Mouse (Mus musculus): Measurements from ENCODE around the gene Fam171a2. TPM values are rescaled to one million over a fixed set of nuclear protein-coding genes. Genes with fewer than 3 reads are reported as not detected.
A peak's percentile ranks its signal among the peaks of the same experiment; 100 is the strongest.

Fam171a2 gene
- polyA plus RNA-seq, 1 experiment = 5.4 TPM

GRCm38 (mm10) chr11:102431018-102431645 lies 16.4 kb downstream of the Fam171a2 start:
- under 1% methylated on average over 7 of the region's 7 CpGs for WGBS
- peak overlapping the region; percentile 65 for H3K27ac ChIP-seq (ENCODE audit: insufficient read depth, low read depth, low read length)
- TF ChIP-seq POLR2A (IDR thresholded peaks at IDR 0.05; ENCODE audit: low read depth, low read length) (peak; percentile 41; the same call in 1 of the 2 replicates), CTCF (IDR thresholded peaks at IDR 0.05; ENCODE audit: extremely low read depth, insufficient read length, insufficient replicate concordance, low read depth, low read length) (peak; percentile 67; the same call in 1 of the 2 replicates)
- H3K27me3 ChIP-seq (ENCODE audit: control insufficient read depth, insufficient read depth, low read length) = no peaks in the 10 kb centered on the region
- peaks cover 8% of the 10 kb centered on the region; the same call in 1 of the 2 replicates for H3K4me1 ChIP-seq (ENCODE audit: control insufficient read depth, insufficient read depth, insufficient read length, low read length)
- H3K4me3 ChIP-seq (ENCODE audit: low read depth, low read length) = peak overlapping the region; percentile 85
- peaks cover 16% of the 10 kb centered on the region for H3K36me3 ChIP-seq (ENCODE audit: control insufficient read depth, insufficient read depth, low read length)

GRCm38 (mm10) chr11:102430121-102431017 lies 17.1 kb downstream of the Fam171a2 start, which contains the start of gene Grn:
Gene Grn (plus strand): TSS chr11:102430315.
- peaks cover 9% of the 10 kb centered on the region for H3K36me3 ChIP-seq (ENCODE audit: control insufficient read depth, insufficient read depth, low read length)
- H3K27ac ChIP-seq (ENCODE audit: insufficient read depth, low read depth, low read length) = peak within 1 kb of the TSS; percentile 65
- peak within 1 kb of the TSS; percentile 85 for H3K4me3 ChIP-seq (ENCODE audit: low read depth, low read length)
- no peaks in the 10 kb centered on the region for H3K27me3 ChIP-seq (ENCODE audit: control insufficient read depth, insufficient read depth, low read length)
- peak; percentile 31; the same call in 1 of the 2 replicates for TF ChIP-seq POLR2A (IDR thresholded peaks at IDR 0.05; ENCODE audit: low read depth, low read length)
- no peak for TF ChIP-seq CTCF (IDR thresholded peaks at IDR 0.05; ENCODE audit: extremely low read depth, insufficient read length, insufficient replicate concordance, low read depth, low read length)
- peaks cover 8% of the 10 kb centered on the region; the same call in 1 of the 2 replicates for H3K4me1 ChIP-seq (ENCODE audit: control insufficient read depth, insufficient read depth, insufficient read length, low read length)
- WGBS = under 1% methylated on average over 29 of the region's 29 CpGs

- Histone ChIP-seq H3K4me3 (ENCODE audit: low read depth, low read length) (no peak overlapping the region; the same call in 1 of the 2 replicates), H3K27me3 (ENCODE audit: control insufficient read depth, insufficient read depth, low read length) (no peaks in the 10 kb centered on the region), H3K36me3 (ENCODE audit: control insufficient read depth, insufficient read depth, low read length) (peaks cover under 1% of the 10 kb centered on the region), H3K4me1 (ENCODE audit: control insufficient read depth, insufficient read depth, insufficient read length, low read length) (peaks cover 8% of the 10 kb centered on the region; the same call in 1 of the 2 replicates), H3K27ac (ENCODE audit: insufficient read depth, low read depth, low read length) (peak overlapping the region; percentile 34; the same call in 1 of the 2 replicates)
- 18% methylated on average over 3 of the region's 3 CpGs for WGBS
- TF ChIP-seq POLR2A (IDR thresholded peaks at IDR 0.05; ENCODE audit: low read depth, low read length) (no peak), CTCF (IDR thresholded peaks at IDR 0.05; ENCODE audit: extremely low read depth, insufficient read length, insufficient replicate concordance, low read depth, low read length) (no peak)
Observed at GRCm38 (mm10) chr11:102429551-102429950, 17.9 kb downstream of the Fam171a2 start.

GRCm38 (mm10) chr11:102428981-102429540 lies 18.4 kb downstream of the Fam171a2 start:
- TF ChIP-seq CTCF (IDR thresholded peaks at IDR 0.05; ENCODE audit: extremely low read depth, insufficient read length, insufficient replicate concordance, low read depth, low read length) (no peak), POLR2A (IDR thresholded peaks at IDR 0.05; ENCODE audit: low read depth, low read length) (no peak)
- no peak overlapping the region for H3K4me3 ChIP-seq (ENCODE audit: low read depth, low read length)

GRCm38 (mm10) chr11:102425555-102426316 lies 21.7 kb downstream of the Fam171a2 start:
- no peaks in the 10 kb centered on the region for H3K36me3 ChIP-seq (ENCODE audit: control insufficient read depth, insufficient read depth, low read length)
- TF ChIP-seq CTCF (IDR thresholded peaks at IDR 0.05; ENCODE audit: extremely low read depth, insufficient read length, insufficient replicate concordance, low read depth, low read length) = no peak
- TF ChIP-seq POLR2A (IDR thresholded peaks at IDR 0.05; ENCODE audit: low read depth, low read length) = no peak
- H3K27me3 ChIP-seq (ENCODE audit: control insufficient read depth, insufficient read depth, low read length) = 0 out of 2 replicates have a peak, but pooled peaks cover 4% of the 10 kb centered on the region
- H3K4me1 ChIP-seq (ENCODE audit: control insufficient read depth, insufficient read depth, insufficient read length, low read length) = no peaks in the 10 kb centered on the region
- H3K4me3 ChIP-seq (ENCODE audit: low read depth, low read length) = no peak overlapping the region
- 81% methylated on average over 8 of the region's 8 CpGs for WGBS
- H3K27ac ChIP-seq (ENCODE audit: insufficient read depth, low read depth, low read length) = no peak overlapping the region

More at GRCm38 (mm10) chr11:102428981-102429540, 18.4 kb downstream of the Fam171a2 start:
- peak overlapping the region; percentile 34; the same call in 1 of the 2 replicates for H3K27ac ChIP-seq (ENCODE audit: insufficient read depth, low read depth, low read length)
- peaks cover 8% of the 10 kb centered on the region; the same call in 1 of the 2 replicates for H3K4me1 ChIP-seq (ENCODE audit: control insufficient read depth, insufficient read depth, insufficient read length, low read length)
- WGBS = 60% methylated on average over 8 of the region's 8 CpGs
- H3K27me3 ChIP-seq (ENCODE audit: control insufficient read depth, insufficient read depth, low read length) = no peaks in the 10 kb centered on the region
- no peaks in the 10 kb centered on the region for H3K36me3 ChIP-seq (ENCODE audit: control insufficient read depth, insufficient read depth, low read length)

GRCm38 (mm10) chr11:102424666-102425065 lies 22.8 kb downstream of the Fam171a2 start:
- Histone ChIP-seq H3K36me3 (ENCODE audit: control insufficient read depth, insufficient read depth, low read length) (no peaks in the 10 kb centered on the region), H3K27ac (ENCODE audit: insufficient read depth, low read depth, low read length) (no peak overlapping the region), H3K27me3 (ENCODE audit: control insufficient read depth, insufficient read depth, low read length) (peaks cover 5% of the 10 kb centered on the region; the same call in 1 of the 2 replicates), H3K4me1 (ENCODE audit: control insufficient read depth, insufficient read depth, insufficient read length, low read length) (no peaks in the 10 kb centered on the region), H3K4me3 (ENCODE audit: low read depth, low read length) (no peak overlapping the region)
- WGBS = 85% methylated on average over 6 of the region's 6 CpGs
- TF ChIP-seq CTCF (IDR thresholded peaks at IDR 0.05; ENCODE audit: extremely low read depth, insufficient read length, insufficient replicate concordance, low read depth, low read length) (no peak), POLR2A (IDR thresholded peaks at IDR 0.05; ENCODE audit: low read depth, low read length) (no peak)

All from small intestine, adult 2 months (tissue).